Mouse (Mus musculus): ENCODE results near the gene Prss43. TPM values are rescaled to one million over a fixed set of nuclear protein-coding genes. Genes with fewer than 3 reads are reported as not detected.
"Not testable (repeated sequence)": the region's sequence is repeated elsewhere in the genome, so short reads cannot be mapped to it uniquely, and the experiment has no call there.

Prss43 gene
- total RNA-seq (2021) = not detected
- long read RNA-seq, experiment 1 = 0 reads
- long read RNA-seq, experiment 2 = 0 reads

- DNase-seq = no peak
These were observed at the start of gene Prss43 for GRCm38 (mm10) chr9:110826390-110826789. Prss43 (plus strand) TSS chr9:110826690.

DNA sequence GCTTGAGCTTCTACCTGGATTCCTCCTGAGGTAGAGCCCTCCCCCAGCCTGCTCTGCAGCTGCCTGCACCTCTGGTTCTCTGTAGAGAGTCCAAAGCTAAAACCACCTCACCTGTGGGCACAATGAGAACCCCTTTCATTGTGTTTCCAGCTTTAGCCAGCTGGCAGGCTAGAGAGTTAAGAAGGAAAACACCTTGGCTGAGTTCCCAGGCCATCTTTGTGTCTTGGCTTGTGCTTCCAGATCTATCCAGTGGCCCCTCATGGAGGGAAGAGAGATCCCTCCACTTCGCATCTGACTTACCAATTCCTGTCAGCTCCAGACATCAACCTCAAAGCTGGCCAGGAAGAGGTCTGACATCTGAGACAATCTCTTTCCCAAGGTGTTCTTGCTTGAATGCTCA, 48.4 kb upstream of the Prss43 start:
- no peak for DNase-seq

DNA sequence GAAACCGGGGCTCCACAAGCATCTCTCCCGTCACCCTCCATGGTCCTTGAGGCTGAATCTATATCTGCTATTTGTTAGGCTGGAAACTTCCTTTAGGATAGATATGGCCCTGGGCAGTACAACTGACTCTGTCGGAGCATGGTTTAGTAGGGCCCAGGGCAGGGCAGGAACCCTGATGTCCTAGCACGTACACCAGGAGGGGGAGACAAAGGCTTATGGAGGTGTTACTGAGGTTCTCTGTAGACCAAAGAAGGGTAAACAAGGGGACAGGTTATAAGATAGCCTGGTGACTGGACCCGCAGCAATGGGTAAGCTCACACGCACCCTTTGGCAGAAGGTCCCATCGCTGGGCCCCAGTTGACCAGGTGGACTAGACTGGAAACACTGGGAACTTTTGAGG, 47.9 kb upstream of the Prss43 start:
- no peak for DNase-seq

GRCm38 (mm10) chr9:110779242-110779913, 47.1 kb upstream of the Prss43 start:
- DNase-seq = no peak

DNA sequence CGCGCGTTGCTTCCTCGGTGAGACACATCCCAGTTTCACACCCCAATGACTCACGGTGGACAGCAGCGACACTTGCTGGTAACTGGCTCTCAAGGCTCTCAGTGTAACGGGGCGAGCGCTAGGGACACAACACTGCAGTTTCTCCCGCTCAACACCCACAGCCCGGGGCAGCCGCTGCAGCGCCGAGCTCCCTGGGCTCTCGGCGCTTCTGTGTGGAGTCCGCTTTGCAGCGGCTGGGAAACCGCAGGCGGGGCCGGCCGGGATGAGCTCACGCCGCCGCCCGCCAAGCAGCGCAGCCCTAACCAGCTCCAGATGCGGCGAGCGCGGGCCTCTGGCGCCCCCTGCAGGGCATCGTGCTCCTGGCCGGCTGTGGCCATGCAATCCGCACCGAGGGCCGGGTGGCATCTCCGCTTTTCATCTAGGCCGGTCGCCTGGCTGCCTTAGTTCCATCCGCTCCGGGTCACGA, 45.2 kb upstream of the Prss43 start:
- peak; percentile 99 for DNase-seq

DNA sequence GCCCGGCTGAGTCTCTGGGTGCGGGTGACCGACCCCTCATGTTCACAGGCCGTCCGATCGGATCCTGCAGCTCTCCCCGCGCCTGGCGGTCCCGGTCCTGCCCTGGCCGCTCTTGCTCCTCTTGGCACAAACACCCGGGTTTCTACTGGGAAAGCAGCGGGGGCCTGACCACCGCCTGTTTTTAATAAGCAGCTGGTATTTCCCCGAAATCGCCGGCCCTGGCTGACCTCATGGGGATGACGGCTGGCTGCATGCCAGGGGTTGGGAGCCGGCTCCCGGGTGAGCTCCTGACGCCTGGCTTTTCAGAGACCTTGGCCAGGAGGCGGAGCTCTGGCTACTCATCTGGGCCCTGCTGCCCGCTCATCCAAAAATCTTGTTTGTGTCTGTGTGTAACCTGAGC, 44.8 kb upstream of the Prss43 start:
- DNase-seq = peak; percentile 93

- no peak for DNase-seq
These were observed 42.9 kb upstream of the Prss43 start for GRCm38 (mm10) chr9:110783611-110784010.

DNA sequence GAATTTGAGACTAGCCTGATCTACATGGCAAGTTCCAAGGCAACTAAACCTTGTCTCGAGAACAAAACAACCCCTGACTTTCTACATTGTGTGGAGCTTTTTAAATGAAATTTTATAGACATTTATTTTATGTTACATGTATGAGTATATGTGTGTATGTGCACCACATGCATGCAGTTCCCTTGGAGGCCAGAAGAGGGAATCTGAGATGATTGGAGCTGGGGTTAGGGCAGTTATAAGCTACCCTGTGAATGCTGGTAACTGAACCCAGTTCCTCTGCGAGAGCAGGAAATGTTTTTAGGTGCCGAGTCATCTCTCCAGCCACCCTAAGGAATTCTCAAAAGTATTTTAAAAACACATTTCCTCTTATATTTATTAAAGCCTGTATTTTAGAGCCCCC, 38.3 kb upstream of the Prss43 start:
- no peak for DNase-seq

DNA sequence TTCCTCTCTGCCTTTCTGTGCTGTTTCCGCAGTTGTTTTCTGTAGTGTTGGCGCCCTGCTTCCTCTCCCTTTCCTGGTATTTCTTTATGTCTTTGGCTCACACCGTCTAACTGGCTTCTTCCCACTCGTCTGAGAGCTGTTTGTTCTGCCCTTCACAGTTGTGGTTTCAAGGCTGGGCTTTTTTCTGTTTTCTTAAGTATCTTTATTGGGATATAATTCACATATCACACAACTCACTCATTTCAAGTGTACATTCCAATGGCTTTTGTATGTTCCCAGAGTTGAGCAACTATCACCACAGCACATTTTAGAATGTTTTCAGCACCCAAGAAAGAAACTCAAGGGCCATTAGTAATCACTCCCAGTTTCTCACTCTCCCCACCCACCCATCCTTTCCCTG, 36.0 kb upstream of the Prss43 start:
- DNase-seq = no peak

DNA sequence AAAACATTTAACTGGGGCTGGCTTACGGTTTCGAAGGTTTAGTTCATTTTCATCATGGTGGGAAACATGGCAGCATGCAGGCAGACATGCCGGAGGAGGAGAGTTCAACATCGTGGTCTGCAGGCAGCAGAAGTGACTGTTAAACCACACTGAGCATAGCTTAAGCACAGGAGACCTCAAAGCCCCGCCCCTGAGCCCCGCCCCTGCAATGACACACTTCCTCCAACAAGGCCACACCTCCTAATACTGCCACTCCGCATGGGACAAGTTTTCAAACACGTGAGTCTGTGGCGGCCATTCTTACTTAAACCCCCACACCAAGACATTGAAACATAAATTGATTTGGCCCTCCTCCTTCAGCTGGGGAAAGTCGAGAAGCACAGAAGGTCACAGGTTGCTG, 29.5 kb upstream of the Prss43 start:
- no peak for DNase-seq

DNA sequence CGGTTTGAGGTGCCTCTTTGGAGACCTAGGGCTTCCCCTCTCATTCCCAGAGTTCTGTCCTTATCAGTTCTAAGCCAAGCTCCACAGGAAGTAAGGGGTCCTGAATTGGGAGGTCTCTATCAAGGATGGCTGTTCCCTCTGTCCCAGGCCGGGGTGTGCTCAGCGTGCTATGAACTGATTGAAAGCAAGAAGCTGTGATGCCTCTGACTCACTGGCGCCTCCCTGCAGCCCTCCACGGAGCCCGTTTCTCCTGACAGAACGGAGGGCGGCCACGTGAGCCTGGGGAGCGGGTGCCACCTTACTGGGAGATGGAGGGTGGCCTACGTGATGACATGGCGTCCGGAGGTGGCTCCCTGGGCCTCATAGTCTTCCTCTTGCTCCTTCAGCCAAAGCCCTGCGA, 28.6 kb upstream of the Prss43 start, which contains the start of gene Prss42:
Prss42 (plus strand) TSS at position 301 of the 400 bp plus-strand sequence.
- no peak for DNase-seq

- DNase-seq = no peak
These were observed 25.5 kb upstream of the Prss43 start for GRCm38 (mm10) chr9:110800834-110801479.

DNA sequence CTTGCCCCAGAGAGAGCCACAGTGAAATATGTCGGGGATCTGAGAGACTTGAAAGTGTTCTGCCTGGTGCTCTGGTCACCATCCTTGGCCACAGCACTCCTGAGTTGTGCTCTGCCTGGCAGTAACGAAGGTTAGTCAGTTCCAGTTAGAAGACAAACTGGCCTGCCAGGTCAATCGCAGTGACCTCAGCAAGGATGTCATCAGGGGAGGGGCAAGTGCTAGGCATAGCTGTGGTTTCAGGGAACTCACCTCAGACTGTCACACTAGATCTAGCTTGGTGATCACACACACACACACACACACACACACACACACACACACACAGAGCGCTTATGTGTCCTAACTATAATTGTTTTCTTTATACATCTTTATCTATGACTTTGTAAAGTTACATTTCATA, 23.2 kb upstream of the Prss43 start:
- DNase-seq = no peak

- DNase-seq = no peak
These were observed 16.4 kb upstream of the Prss43 start for GRCm38 (mm10) chr9:110810051-110810450.

DNA sequence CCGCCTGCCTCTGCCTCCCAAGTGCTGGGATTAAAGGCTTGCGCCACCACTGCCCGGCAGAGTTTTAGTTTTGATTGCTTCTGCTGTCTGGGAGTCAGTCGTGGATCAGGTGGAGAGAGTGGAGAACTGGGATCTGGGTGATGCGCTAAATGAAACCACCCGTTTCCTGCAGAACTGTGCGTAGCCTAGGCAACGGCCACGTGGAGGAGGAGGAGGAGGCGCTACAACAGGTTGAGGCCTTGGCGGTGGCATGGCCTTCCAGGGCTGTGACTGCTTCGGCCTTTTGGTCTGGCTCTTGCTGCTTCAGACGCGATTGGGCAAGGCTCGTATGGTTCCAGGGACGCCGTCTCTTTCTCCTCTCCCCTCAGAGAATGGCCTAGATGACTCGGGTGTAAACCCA, 12.7 kb upstream of the Prss43 start, which contains the start of gene Prss44:
Prss44 (plus strand) TSS at position 206 of the 400 bp plus-strand sequence.
- no peak for DNase-seq

- DNase-seq = not testable (repeated sequence)
These were observed 5.9 kb upstream of the Prss43 start for GRCm38 (mm10) chr9:110820546-110820945.

GRCm38 (mm10) chr9:110821436-110821835, 5.1 kb upstream of the Prss43 start:
- DNase-seq = no peak

GRCm38 (mm10) chr9:110825426-110825825, 1.1 kb upstream of the Prss43 start:
- no peak for DNase-seq

DNA sequence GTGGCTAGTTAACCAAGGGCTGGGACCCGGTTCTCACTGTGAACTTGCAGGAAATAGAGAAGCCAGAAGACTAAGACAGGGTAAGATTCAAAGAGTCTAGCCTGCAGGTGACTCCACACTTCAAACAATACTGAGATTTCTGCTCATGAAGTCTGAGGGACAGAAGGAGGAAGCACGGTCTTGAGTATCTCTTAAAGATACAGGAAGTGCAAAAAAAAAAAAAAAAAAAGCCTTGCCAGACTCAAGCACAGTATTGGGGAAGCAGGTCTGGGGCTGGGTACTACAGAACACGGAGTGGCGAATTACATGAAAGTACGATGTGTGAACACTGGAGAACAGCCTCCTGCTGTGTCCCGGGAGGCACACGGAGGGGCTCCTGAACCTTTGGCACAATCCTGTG, 658 bp upstream of the Prss43 start:
- DNase-seq = no peak

DNA sequence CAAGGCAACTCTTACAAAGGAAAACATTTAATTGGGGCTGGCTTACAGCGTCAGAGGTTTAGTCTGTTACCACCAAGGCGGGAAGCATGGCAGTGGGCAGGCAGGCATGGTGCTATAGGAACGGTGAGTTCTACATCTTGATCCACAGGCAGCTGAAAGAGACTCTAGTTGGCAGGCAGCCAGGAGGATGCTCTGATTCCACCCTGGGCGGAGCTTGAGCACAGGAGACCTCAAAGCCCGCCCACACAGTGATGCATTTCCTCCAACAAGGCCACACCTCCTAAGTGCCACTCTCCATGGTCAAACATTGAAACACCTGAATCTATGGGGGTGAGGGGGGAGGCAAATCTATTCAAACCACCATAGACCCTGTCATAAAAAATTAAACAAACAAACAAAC, 6.5 kb downstream of the Prss43 start:
- DNase-seq = no peak

DNA sequence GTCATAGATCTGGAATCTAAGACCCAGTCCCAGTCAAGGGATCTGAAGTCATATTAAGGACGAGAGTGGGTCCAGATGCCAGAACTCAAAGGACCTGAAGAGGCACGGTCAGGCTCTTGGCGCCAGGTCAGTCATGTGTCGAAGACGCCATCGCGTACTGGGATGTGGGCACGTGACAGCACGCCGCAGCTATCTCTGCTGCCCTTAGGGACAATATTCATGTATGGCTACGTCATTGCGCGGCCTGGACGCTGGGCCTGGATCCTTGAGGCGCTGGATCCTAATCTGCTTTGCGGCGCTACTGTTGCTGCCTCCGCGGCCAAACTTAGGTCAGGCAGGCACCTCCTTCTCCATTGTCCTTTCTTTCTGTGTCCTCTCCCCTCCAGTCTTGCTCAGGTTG, 7.9 kb downstream of the Prss43 start, which contains the start of gene Prss45:
Prss45 (plus strand) TSS at position 178 of the 400 bp plus-strand sequence.
- DNase-seq = no peak

DNA sequence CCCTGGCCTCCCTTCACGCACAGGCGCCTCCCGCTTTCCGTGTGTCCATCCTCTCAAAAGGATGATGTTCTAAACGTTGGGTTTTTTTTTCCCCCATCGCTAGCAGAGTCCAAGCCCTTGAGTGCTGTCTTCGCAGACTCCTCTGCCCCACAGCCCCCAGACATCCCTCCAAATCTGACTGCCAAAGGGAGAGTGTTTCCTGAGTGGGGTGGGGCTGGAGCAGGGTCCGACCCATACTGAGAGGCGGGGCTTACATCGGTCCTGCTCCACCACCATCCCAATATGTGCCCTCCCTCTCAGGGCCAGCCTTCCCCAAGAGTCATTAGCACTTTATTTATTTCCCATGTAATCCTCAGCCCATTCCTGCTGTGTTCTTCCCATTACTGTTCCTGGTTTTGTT, 8.5 kb downstream of the Prss43 start:
- no peak for DNase-seq

DNA sequence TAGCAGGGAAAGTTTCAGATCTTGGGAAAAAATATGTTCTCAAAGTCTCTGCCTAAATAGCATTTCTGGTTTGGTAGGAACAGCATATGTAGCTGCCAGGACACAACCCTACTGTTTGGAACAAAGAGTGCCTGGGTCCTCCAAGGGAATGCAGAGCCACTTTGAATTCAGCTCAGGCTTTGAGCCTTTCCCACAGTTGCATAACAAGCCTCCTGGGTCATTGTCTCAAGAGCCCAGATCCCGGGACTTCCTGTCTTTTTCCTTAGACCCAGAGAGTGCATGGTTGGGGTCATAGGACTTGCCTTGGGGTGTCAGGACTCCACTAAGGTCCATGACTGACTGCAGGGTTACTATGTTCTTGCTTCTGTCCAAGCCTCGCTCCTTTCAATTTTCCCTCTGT, 9.6 kb downstream of the Prss43 start:
- no peak for DNase-seq

- DNase-seq = no peak
These were observed 14.4 kb downstream of the Prss43 start for GRCm38 (mm10) chr9:110840905-110841304.
